Mouse (Mus musculus) frontal cortex, postnatal 25 days (tissue): Measurements from ENCODE around the gene Rbm38.
A peak's percentile ranks its signal among the peaks of the same experiment; 100 is the strongest.

Experiments used
- DNase-seq, 2 experiments: peaks; one replicate each; pipeline ENCODE4 v3.0.0; 2022; ENCODE audit warnings: low spot score in 2 of 2

The Rbm38 gene

DNA sequence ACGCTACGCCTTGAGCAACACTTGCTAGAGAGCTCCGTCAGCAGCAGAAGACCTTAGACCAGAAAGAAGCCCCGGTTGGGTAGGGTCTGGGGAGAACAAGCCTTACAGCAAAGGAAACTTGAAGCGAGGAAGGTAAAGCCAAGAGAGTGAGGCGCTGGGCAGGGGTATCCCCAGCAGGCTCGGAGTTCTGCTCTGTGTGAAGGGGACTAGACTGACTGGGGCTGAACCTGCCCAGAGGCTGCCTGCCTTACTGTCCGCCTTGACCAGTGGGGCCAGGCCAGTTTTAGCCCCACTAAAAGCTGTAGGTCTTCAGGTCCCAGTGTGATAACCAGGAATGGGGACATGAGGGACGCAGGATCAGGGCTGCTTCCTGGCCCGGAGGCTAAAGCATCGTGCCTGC lies at the start of gene Rbm38:
TSS of gene Rbm38 (plus strand) at position 69 of the 400 bp plus-strand sequence.
- no peak for DNase-seq

DNA sequence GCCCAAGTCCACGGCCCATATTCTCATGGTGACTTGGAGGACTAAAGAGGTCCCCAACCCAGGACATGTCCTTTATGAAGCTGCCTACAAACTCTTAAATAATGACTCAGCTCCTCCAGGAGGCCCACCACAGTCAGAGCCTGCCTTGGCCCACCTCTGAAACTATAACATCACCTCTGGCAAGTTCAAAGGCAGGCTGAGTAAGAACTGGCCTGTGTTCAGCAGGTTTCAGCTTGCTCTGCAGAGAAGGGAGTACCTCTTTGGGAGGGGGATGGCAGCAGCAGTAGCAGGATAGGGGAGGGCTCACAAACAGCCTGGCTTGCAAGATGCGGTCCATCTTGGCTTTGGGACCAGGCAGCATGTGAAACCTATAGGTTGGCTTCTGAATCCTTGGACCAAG lies 48.4 kb upstream of the Rbm38 start:
- DNase-seq = no peak

DNA sequence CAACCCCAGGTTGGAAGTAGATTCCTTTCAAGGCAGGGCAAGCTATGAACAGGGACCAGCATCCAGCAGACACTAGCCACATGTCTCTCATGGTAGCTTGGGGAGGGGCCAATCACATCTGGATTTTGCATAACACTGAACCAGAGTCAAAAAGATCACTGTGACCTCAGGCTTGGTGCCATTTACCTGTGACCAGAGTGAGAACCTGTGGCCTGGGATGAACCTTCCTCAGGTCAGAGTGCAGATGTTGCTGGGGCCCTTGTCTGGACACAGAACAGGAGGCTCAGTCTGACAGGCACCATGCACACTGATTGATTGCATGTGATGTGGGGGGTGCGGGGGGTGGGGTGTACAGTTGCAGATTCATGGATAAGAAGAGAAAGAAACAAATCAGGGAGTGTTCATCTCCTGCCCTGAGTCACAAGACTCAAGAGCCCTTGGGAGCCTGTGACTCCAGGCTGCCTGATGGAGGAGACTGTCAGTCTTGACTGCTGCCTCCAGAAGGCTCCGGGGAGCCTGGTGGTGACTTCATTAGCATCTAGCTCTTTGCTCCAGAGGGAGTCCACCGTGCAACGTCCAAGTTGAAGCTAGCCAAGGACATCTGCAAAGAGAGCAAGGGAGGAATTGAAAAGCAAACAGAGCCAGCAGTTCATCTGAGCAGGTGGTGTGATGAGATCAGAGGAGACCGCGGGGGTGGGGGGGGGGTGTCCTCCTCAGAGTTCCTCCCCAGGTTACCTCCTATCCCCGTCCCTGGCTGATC lies 46.3 kb upstream of the Rbm38 start:
- DNase-seq = no peak

DNA sequence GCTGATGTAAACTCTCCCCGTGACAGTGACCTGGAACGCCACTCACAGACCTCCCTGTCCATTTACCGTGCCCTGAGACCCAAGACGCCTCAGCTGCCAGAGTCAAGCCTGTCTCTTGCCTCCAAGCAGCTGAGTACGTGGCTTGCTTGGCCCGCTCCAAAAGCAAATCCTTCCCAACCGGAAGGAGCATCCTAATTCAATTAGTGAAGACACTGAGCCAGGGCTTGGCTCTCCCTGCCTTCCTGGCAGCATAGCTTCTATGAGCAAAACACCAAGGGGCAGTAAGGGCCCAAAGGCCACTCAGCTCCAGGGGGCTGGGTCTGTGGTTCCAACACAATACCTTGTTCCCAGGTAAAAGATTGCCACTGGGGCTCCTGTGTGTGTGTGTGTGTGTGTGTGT lies 45.6 kb upstream of the Rbm38 start:
- no peak for DNase-seq

DNA sequence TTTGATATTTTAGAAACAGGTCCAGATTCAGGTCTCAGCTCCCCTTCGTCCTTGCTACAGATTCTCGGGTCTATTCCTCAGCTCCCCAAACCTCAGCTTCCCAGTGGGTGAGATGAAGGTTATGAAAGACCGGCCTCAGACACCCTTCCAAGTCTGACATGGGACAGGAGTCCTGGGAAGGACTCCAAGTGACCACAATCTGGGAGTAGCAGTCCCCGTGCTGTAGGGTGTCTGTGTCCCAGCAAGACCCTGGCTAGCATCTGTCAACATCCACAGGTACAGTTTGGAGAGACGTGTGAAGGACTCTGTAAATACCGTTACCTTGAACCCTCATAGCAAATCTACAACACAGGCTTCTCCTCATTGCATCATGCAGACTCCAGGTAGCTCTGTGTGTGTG lies 45.1 kb upstream of the Rbm38 start:
- DNase-seq = no peak

DNA sequence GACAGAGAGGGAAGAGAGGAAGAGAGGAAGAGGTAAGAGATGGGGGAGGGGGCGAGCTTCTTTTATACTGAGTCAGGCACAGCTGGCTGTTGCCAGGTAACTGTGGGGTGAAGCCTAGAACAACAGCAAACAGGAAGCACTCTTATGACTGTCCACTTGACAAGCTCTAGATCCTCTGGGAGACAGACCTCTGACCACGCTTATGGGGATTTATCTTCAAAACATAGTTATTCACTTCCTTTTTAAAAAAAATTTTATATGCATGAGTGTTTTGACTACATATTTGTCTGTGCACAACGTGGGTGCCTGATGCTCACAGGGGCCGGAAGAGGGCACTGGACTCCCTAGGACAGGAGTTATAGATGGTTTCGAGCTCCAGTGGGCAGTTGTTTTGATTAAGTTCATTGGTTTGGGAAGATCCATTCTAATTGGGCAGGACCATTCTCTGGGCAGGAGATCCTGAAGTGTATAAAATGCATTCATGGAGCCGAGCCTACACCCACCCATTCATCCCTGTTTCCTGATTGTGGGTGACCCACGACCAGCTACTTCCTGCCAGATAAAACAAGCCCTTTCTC lies 43.5 kb upstream of the Rbm38 start:
- no peak for DNase-seq

DNA sequence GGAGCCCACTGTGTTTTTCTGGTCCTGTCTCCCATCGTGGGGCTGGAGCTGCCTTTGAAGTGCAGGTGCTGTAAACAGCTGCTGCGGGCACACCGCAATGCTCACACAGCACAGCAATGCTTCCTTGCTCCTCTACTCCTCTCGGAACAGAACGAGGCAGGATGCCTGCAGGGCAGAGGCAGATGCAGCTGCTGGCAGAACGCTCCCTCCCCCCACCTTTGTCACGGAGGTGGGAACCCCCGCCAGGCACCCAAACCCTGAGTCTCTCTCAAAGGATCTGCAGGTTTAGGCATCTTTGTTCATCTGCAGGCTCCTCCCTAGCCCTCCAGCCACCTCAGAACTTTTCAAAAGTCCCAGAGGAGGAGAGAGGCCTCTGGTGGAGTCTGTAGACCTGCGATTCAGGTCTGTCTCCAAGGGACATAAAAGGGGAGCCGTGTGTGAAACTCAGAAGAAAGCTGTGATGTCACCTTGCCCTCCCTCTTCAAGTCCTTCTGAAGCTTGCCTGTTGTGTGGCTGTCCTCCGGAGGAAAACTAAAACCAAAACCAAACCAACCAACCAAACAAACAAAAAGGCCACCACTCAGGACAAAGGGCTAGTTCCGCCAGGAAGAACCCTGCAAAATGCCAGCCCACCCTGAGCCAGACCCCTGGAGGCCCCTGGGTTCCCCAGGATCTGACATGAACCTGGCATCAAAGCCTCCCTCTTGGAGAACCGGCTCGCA lies 42.7 kb upstream of the Rbm38 start, which contains the start of gene Spo11:
TSS of gene Spo11 (plus strand) at position 292 of the 722 bp plus-strand sequence.
- no peak for DNase-seq

DNA sequence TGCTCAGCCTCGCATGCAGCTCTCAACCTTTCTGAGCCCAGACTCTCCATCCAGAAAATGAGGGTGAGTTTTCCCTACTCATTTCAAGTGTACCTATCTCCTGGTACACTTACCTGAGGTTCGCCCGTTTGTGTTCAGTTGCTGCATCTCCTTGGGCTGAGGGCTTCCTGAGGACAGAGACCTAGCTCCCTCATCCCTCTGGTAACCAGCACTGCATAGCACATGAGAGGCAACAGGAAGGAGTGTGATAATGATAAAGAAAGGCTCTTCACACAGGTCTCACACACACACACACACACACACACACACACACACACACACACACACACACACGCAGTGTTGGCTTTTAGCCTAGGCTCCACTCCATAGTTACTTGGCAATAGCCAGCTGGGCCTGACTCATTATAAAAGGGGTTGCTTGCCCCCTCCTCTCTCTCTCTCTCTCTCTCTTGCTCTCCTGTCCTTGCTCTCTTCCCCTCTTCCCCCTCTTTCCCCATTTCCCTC lies 42.1 kb upstream of the Rbm38 start:
- no peak for DNase-seq

DNA sequence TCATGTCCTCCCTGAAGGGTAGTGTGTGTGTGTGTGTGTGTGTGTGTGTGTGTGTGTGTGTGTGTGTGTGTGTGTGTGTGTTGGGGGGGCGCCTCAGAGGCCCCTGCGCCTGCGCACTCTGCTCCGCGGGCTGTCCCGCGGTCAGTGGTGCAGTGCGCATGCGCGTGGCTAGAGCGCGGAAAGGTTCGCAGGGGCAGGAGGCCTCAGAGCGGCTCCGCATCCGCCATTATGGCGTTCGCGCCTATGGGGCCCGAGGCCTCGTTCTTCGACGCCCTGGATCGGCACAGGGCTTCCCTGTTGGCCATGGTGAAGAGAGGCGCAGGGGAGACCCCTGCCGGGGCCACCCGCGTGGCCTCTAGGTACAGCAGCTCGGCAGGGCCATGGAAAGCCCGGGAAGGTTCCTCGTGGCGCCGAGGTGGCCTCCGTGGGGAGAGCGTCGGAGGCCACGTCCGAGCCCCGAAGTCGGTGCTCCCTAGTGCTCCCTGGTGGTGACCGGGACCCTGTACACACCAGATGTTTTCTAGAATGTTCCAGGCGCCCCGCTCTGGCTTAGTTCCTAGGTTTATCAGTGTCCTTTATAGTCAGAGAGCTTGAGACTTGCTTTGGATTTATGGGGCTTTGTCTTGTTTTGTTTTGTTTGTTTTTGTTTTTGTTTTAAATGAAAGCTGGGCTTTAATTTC lies 40.5 kb upstream of the Rbm38 start:
- no peak for DNase-seq

DNA sequence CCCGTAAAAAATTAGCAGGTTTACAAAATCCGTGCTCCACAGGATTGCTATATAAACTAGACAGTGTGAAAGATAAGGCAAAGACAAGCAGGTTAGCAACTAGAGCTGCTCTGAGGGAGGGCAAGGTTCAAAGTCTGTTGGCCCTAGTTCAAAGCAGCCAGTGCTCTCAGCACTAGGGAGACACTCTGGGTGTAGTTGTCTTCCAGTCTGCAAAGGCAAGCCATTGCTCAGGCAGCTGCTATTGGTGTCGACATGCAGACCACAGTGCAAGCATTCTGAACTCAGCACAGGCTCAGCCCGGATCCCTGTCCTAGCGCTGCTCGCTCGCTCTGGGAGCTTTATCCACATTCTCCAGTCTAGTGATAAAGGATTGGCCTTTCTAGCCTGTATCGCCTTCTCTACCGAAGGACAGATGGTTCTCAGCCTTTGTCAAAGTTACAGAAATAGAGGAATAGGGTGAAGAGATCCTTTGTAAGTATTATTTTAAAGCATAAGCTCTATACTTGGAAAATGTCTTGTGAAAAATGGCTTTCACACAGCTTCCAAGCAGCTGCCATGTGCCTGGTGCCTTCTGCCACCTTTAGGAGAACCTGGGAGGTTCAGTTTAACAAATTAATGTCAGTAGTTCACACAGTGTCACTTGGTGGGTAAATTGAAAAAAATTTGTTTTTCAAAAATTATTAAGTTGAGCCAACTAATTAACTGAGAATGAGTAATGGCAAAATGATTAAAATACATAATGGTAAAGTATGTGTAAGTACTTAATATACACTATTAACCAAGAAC lies 37.3 kb upstream of the Rbm38 start:
- DNase-seq = no peak

DNA sequence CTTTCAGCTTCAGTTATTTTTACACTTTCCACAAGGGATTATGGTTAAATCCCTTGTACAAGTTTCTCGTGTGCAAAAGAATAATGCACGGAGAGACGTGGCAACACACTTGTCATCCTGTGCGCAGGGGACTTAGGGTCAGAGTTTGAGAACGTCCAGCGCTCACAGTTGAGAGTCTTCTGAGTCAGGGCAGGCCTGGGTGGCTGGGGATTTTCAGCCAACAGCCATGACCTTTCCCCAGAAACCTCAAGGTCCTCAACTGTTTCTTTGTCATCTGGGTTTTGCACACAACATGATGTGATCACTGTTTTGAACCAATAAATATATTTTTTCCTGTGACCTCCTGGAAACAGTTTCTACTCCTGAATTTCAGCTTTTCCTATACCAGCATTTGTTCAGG lies 30.1 kb upstream of the Rbm38 start:
- no peak for DNase-seq

DNA sequence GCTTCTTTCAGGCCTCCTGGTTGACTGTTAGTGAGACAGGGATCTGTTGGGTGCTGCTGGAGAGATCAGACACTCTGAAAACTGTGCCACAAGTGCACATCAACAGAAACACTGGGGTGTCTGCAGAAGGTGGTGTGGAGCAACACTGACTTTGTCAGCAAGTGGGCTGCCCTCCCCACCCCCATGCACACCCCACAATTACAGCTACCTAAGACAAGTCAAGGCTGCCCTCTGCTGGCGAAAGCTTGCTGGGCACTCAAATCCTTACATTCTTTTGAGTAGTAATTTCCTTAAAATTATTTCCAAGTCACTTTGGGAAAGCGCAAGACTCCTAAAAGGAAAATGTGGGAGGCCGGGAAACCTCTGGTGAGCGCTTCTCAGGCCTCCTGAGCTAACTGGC lies 24.1 kb upstream of the Rbm38 start:
- peak; percentile 71 to 85 for DNase-seq

DNA sequence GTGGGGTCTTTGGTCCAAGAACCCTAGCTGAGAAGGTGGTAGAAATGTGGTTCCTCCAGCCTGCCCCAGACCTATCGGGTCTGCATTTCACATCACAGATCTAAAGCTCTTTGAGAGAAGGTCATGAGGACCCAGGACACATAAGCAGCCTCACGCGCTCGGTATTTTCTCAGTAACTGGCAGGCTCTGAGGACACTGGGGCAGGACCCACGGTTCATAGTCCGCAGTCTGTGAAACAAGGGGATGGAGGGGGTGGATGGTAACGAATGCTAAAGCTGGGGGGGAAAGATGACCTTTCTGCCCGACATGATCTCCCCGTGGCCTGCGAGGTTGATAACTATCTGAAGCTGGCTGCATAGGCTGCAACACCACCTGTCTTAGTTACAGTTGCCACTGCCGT lies 22.6 kb upstream of the Rbm38 start:
- no peak for DNase-seq

DNA sequence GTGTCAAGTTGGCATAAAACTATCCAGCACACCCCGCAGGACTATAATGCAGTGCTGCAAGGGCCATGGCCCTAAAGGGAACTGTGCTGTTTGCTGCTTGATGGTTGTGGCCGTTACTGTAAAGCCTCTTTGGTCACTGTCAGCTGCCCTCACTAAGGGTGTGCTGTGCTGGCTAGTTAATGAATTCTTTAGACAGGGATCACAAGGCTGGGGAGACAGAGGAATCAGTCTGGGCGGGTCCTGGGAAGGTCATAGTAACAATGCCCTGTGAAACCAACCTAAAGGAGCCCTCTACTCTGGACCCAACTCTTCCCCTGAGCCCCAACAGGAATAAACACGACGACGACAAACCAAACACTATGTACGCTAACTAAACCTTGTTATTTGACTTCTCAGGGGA lies 21.8 kb upstream of the Rbm38 start:
- DNase-seq = no peak

DNA sequence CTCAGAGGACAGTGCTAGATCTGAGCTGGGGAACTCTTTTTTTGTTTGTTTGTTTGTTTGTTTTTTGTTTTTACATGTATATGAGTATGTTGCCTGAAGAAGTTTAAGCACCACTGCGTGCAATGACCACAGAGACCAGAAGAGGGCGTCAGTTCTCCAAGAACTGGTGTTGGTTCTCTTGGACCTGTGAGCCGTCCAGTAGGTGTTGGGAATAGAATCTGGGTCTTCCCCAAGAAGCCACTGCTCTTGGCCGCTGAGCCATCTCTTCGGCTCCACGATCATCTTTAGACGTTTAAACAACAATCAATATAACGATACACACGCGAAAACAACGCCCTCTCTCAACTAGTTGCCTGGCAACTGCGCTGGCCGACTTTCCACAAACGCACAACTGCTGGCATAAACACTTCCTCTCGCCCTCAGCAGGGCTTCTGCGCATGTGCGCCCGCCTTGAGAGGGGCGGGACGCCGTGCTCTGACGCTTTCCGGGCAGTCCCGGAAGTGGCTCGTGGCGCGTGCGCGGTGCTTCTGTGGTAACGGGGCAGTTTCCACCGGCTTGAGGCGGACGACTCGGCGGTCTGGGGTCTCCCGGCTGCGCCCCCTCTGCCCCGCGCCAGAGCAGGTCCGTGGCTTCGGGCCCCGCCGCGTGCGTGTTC lies 20.5 kb upstream of the Rbm38 start, which contains the start of gene Rae1:
TSS of gene Rae1 (plus strand) at position 488 of the 655 bp plus-strand sequence.
- peak; percentile 96 to 98 for DNase-seq

DNA sequence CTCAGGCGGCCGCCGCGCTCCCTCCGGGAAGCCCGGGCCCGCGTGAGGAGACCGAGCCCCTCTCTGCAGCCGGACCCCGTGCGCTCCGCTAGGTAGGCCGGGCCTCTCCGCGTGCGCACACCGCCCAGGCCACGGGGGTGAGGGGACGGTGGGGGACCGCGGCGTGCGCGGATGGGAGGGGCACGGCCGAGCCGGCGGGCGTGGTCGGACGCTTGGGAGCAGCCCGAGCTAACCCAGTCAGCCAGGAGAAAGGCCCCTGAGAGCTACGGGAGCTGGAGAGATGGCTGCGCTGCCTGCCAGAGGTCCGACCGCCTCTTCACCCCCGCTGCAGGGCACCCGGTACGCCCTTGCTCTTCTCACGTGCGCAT lies 20.0 kb upstream of the Rbm38 start:
- DNase-seq = no peak

DNA sequence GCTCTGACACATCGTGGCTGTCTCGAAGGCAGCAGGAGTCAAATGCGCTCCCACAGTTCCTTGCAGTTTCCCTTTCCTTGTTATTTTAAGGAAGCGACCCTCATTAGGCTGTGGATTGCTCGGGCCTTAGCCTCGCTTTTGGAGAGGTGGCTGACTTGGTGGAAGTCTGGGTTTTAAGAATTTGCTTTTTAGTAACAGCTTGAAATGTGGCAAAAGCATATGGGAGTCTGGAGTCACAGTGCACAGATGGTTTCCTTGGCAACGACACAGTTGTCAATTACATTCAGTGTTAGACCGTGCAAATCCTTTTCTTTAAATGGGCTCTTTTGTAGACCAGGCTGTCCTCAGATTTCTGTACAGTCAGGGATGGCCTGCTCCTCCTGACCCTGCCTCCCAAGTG lies 19.4 kb upstream of the Rbm38 start:
- no peak for DNase-seq

DNA sequence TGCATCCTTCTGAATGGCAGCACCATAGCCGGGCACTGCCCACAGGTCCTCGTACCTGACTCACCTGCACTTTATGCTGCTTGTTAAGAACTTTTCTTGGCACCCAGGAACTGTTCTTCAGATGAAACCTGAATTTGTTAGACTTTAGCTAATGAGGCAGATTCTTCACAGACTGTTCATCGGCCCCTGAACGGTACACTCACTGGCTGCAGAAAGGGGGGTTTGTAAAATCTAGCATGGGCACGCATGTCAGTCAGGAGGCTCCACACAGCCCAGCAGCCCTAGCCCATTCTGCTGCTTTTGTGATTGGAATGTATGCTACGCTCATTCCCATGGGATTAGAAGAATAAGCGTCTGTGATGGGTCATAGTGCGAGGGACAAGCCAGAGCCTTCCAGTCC lies 16.6 kb upstream of the Rbm38 start:
- no peak for DNase-seq

DNA sequence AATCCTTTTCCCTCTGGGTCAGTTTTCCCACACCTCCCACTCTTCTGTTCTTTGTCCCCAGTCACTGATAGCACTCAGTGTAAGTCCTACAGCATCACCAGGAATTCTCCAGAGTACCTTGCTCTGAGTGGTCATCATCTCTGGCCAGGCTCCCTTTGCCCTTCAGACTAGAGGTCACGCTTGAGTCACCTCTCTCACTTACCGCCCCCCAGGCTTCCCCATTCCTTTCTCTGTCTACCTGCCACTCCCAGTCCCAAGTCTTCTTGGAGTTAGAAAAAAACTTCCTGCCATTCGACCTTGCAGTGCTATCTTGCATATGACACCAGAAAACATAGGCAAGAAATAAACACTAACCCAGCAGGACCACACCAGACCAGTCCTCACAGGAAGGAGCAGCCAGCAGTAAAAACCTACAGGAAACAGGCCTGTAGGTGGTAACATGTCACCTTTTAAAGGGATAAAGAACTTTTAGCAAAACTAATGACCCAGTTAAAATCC lies 10.0 kb upstream of the Rbm38 start:
- no peak for DNase-seq

DNA sequence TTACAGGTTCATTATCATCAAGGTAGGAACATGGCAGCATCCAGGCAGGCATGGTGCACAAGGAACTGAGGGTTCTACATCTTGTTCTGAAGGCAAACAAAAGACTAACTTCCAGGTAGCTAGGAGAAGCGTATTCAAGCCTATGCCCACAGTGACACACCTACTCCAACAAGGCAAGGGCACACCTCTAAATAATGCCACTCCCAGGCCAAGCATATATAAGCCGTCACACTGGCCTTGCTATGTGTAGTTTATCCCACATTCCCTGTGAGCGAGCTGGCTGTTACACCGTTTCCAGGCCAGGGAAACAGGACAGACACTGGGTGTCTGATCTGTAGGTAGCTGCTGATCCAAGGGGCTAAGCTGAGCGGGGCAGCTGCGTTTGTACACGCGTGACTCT lies 8.9 kb upstream of the Rbm38 start:
- DNase-seq = no peak
